Mouse (Mus musculus) embryonic facial prominence, embryonic 14.5 days (tissue): ENCODE measurements around the gene H2afj. TPM values are rescaled to one million over a fixed set of nuclear protein-coding genes. Genes with fewer than 3 reads are reported as not detected.
A peak's percentile ranks its signal among the peaks of the same experiment; 100 is the strongest.

ENCODE experiments used
- ATAC-seq: fragments of 200-750 bp; cut with Nextera tagmentation; 2 replicates; pipeline ENCODE4 v1.8.0; 2017; ENCODE audit warnings: low read depth, moderate number of reproducible peaks, moderate TSS enrichment
- DNase-seq: peaks from one replicate; pipeline ENCODE4 v3.0.0-alpha.2; 2015; ENCODE audit warnings: low spot score
- H3K27ac ChIP-seq: fragments of 300-500 bp; sonication (generic); replicated peaks from 2 replicates; pipeline ENCODE4 v1.5.1; 2014; ENCODE audit warnings: low read depth, mild to moderate bottlenecking, low read length, moderate library complexity
- H3K27me3 ChIP-seq: fragments of 300-500 bp; sonication (generic); replicated peaks from 2 replicates; pipeline ENCODE4 v1.6.1; 2014; ENCODE audit warnings: low read length; ENCODE audit not compliant: control insufficient read depth, insufficient read depth
- H3K36me3 ChIP-seq: fragments of 300-500 bp; sonication (generic); 2 replicates; pipeline ENCODE4 v1.6.1; 2014; ENCODE audit warnings: low read length, mixed read lengths; ENCODE audit not compliant: control insufficient read depth, insufficient read depth
- H3K4me1 ChIP-seq: fragments of 300-500 bp; sonication (generic); 2 replicates; pipeline ENCODE4 v1.6.1; 2014; ENCODE audit warnings: antibody characterized with exemption, low read length; ENCODE audit not compliant: control insufficient read depth, insufficient read depth
- H3K4me2 ChIP-seq: fragments of 300-500 bp; sonication (generic); 2 replicates; pipeline ENCODE4 v1.6.1; 2014; ENCODE audit warnings: low read depth, mild to moderate bottlenecking, low read length, moderate library complexity, mixed read lengths
- H3K4me3 ChIP-seq: fragments of 300-500 bp; sonication (generic); 2 replicates; pipeline ENCODE4 v1.5.1; 2014; ENCODE audit warnings: low read depth, mild to moderate bottlenecking, low read length
- H3K9ac ChIP-seq: fragments of 300-500 bp; sonication (generic); 2 replicates; pipeline ENCODE4 v1.6.1; 2014; ENCODE audit warnings: low read depth, mild to moderate bottlenecking, low read length, moderate library complexity, mixed read lengths
- H3K9me3 ChIP-seq: fragments of 300-500 bp; sonication (generic); 2 replicates; pipeline ENCODE4 v1.6.1; 2016; ENCODE audit warnings: low read length; ENCODE audit not compliant: control insufficient read depth
- WGBS: fragments of 180-500 bp; shearing (Covaris S2); extraction: QIAGEN DNeasy Blood & Tissue Kit; methylation state at CpG from one replicate; pipeline ENCODE4 v1.1.7; 2014; 5-methylcytosine and 5-hydroxymethylcytosine counted together
- polyA plus RNA-seq: library from polyadenylated mRNA; unstranded; fragments of >200 nt; fragmentation: Nextera tagmentation; extraction: Ambion mirVana; gene quantifications from 2 replicates; pipeline ENCODE4 v1.2.1, GENCODE M21; 2014

The H2afj gene
- polyA plus RNA-seq, 1 experiment from 2014 or later = 98.2 TPM

- Histone ChIP-seq H3K4me3 (no peak overlapping the region), H3K9ac (no peak overlapping the region), H3K9me3 (no peaks in the 10 kb centered on the region), H3K27ac (no peak overlapping the region), H3K4me2 (no peak overlapping the region), H3K27me3 (no peaks in the 10 kb centered on the region), H3K36me3 (peaks cover 40% of the 10 kb centered on the region), H3K4me1 (peaks cover 12% of the 10 kb centered on the region; the same call in 1 of the 2 replicates)
- no peak for DNase-seq
- WGBS = 85% methylated on average over 10 of the region's 10 CpGs
- no peak for ATAC-seq
These were observed 3.2 kb downstream of the H2afj start for GRCm38 (mm10) chr6:136811196-136811595.

DNA sequence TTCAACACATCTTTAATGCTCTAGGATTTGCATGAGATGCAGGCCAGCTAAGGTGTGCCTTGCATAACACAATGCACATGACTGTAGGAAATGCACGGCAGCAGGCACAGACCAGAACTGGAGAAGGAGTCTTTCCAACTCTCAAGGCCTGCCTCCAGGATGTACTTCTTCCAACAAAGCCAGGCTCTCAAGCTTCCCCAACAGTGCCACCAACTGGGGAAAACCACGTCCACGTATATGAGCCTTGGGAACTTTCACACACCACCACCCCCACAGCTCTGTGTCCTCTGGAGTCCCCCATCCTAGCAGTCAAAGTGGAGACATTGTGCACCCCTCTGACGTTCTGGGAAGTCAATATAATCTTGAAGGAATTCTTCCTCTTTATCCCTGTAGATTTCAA lies 5.1 kb downstream of the H2afj start:
- no peak overlapping the region for H3K4me3 ChIP-seq
- H3K27me3 ChIP-seq = no peaks in the 10 kb centered on the region
- DNase-seq = no peak
- no peak overlapping the region for H3K27ac ChIP-seq
- H3K9me3 ChIP-seq = no peaks in the 10 kb centered on the region
- peaks cover 59% of the 10 kb centered on the region for H3K36me3 ChIP-seq
- H3K4me1 ChIP-seq = peaks cover 12% of the 10 kb centered on the region; the same call in 1 of the 2 replicates
- no peak overlapping the region for H3K4me2 ChIP-seq
- no peak for ATAC-seq
- 48% methylated on average over 4 of the region's 4 CpGs for WGBS
- no peak overlapping the region for H3K9ac ChIP-seq

GRCm38 (mm10) chr6:136815381-136815780 lies 7.3 kb downstream of the H2afj start:
- Histone ChIP-seq H3K9ac (no peak overlapping the region), H3K27me3 (no peaks in the 10 kb centered on the region), H3K9me3 (no peaks in the 10 kb centered on the region), H3K4me2 (no peak overlapping the region), H3K27ac (no peak overlapping the region), H3K4me3 (no peak overlapping the region), H3K4me1 (no peaks in the 10 kb centered on the region), H3K36me3 (peaks cover 81% of the 10 kb centered on the region)
- 93% methylated on average over 7 of the region's 7 CpGs for WGBS
- DNase-seq = no peak
- ATAC-seq = no peak; the same call in 1 of the 2 replicates

DNA sequence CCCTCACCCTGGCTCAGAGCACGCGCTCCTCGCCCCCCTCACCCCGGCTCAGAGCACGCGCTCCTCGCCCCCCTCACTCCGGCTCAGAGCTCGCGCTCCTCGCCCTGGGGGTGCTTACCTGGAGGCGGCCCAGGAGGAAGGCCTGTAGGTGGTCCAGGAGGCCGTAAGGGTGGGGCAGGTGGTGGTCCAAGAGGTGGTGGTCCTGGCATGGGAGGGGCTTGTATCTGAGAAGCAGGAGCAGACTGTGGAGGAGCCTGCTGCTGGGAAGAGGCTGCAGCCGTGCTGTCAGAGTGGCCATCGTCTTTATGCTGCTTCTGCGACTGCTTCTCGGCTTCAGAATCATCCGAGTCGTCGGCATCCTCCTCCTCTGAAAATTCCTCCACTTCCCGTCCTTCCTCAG lies 8.8 kb downstream of the H2afj start:
- Histone ChIP-seq H3K4me2 (no peak overlapping the region), H3K27ac (no peak overlapping the region), H3K4me3 (no peak overlapping the region), H3K27me3 (no peaks in the 10 kb centered on the region), H3K36me3 (peaks cover 96% of the 10 kb centered on the region), H3K9me3 (no peaks in the 10 kb centered on the region), H3K9ac (no peak overlapping the region), H3K4me1 (no peaks in the 10 kb centered on the region)
- DNase-seq (no peak), ATAC-seq (no peak)
- WGBS = 92% methylated on average over 21 of the region's 21 CpGs

- ATAC-seq (no peak), DNase-seq (no peak)
- no peaks in the 10 kb centered on the region for H3K9me3 ChIP-seq
- no peak overlapping the region for H3K4me2 ChIP-seq
- WGBS = over 99% methylated on average over 3 of the region's 3 CpGs
- no peak overlapping the region for H3K4me3 ChIP-seq
- H3K9ac ChIP-seq = no peak overlapping the region
- no peaks in the 10 kb centered on the region for H3K4me1 ChIP-seq
- no peak overlapping the region for H3K27ac ChIP-seq
- H3K36me3 ChIP-seq = peaks cover 96% of the 10 kb centered on the region
- no peaks in the 10 kb centered on the region for H3K27me3 ChIP-seq
These were observed 9.5 kb downstream of the H2afj start for GRCm38 (mm10) chr6:136817549-136817948.

- Histone ChIP-seq H3K4me1 (no peaks in the 10 kb centered on the region), H3K27me3 (no peaks in the 10 kb centered on the region), H3K4me2 (no peak overlapping the region), H3K9ac (no peak overlapping the region), H3K36me3 (peaks cover 93% of the 10 kb centered on the region), H3K4me3 (no peak overlapping the region), H3K27ac (no peak overlapping the region), H3K9me3 (no peaks in the 10 kb centered on the region)
- WGBS = 94% methylated on average over 21 of the region's 21 CpGs
- ATAC-seq = 0 out of 2 replicates have a peak, but pooled peaks have one; percentile 26
- DNase-seq = no peak
These were observed 12.3 kb downstream of the H2afj start for GRCm38 (mm10) chr6:136820381-136820780.

- peaks cover 91% of the 10 kb centered on the region for H3K36me3 ChIP-seq
- 90% methylated on average over 16 of the region's 18 CpGs for WGBS
- no peak for DNase-seq
- H3K4me2 ChIP-seq = no peak overlapping the region
- no peak overlapping the region for H3K27ac ChIP-seq
- no peaks in the 10 kb centered on the region for H3K9me3 ChIP-seq
- no peak for ATAC-seq
- no peak overlapping the region for H3K4me3 ChIP-seq
- H3K4me1 ChIP-seq = no peaks in the 10 kb centered on the region
- no peaks in the 10 kb centered on the region for H3K27me3 ChIP-seq
- H3K9ac ChIP-seq = no peak overlapping the region
These were observed 13.0 kb downstream of the H2afj start for GRCm38 (mm10) chr6:136821086-136821485.

DNA sequence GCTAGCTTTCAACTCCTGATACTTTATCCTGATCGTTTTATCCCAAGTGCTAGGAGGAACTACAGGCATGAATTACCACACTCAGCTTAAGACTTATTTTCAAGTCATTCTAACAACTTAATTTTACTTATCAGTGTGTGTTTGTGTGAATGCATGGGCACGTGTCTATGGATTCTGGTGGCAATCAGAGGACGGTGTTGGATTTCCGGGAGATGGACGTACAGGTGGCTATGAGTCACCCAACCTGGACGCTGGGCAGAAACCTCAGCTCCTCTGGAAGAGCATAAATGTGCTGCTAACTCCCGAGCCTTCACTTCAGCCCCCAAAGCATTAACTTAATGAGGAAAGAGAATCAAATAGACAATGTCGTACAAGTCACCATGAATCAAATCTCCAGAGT lies 16.9 kb downstream of the H2afj start:
- H3K4me2 ChIP-seq = no peak overlapping the region
- no peaks in the 10 kb centered on the region for H3K27me3 ChIP-seq
- H3K4me3 ChIP-seq = no peak overlapping the region
- no peak overlapping the region for H3K9ac ChIP-seq
- no peak for DNase-seq
- H3K36me3 ChIP-seq = peaks cover 53% of the 10 kb centered on the region
- ATAC-seq = no peak
- 92% methylated on average over 8 of the region's 8 CpGs for WGBS
- H3K4me1 ChIP-seq = peaks cover 7% of the 10 kb centered on the region
- no peaks in the 10 kb centered on the region for H3K9me3 ChIP-seq
- H3K27ac ChIP-seq = no peak overlapping the region

DNA sequence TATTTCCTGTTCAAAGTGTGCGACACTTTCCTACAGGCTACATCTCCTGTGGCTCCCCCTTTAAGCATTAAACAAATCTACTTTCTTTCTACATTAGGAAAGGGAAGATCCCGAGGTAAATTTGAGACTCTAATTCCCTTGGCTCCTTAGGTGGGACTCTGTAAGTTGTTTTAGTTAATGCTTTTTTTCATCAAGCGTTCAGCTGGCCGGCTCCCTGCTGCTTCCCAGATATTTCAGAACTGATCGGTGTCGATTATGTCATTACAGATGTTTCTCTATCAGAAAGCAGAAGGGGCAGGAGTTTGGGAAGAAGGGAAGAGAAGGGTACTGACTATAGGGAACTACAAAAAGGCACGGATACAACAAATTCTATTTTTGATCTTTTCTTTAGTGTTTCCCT lies 19.1 kb downstream of the H2afj start:
- Histone ChIP-seq H3K4me1 (peaks cover 7% of the 10 kb centered on the region), H3K9ac (peak overlapping the region; percentile 100), H3K4me3 (peak overlapping the region; percentile 100), H3K36me3 (peaks cover 32% of the 10 kb centered on the region), H3K27me3 (no peaks in the 10 kb centered on the region; the same call in 1 of the 2 replicates), H3K4me2 (peak overlapping the region; percentile 87), H3K27ac (no peak overlapping the region; the same call in 1 of the 2 replicates), H3K9me3 (no peaks in the 10 kb centered on the region)
- no peak for DNase-seq
- WGBS = 15% methylated on average over 7 of the region's 7 CpGs
- no peak for ATAC-seq
